Mouse (Mus musculus) kidney, adult 2 months (tissue): ENCODE data around the gene Mfn2. TPM values are rescaled to one million over a fixed set of nuclear protein-coding genes. Genes with fewer than 3 reads are reported as not detected.

ENCODE experiments used
- DNase-seq: peaks from one replicate; pipeline ENCODE4 v3.0.0; 2021
- H3K27ac ChIP-seq: fragments of 200-500 bp; 2 replicates; pipeline ENCODE4 v1.5.1; 2012; ENCODE audit warnings: low read depth, low read length, control low read depth, inconsistent platforms; ENCODE audit not compliant: insufficient read depth
- H3K27me3 ChIP-seq: fragments of 200-500 bp; replicated peaks from 2 replicates; pipeline ENCODE4 v1.6.1; 2012; ENCODE audit warnings: mild to moderate bottlenecking, moderate library complexity, low read length, inconsistent platforms; ENCODE audit not compliant: control insufficient read depth, insufficient read depth
- H3K36me3 ChIP-seq: fragments of 200-500 bp; 2 replicates; pipeline ENCODE4 v1.6.1; 2012; ENCODE audit warnings: mild to moderate bottlenecking, moderate library complexity, low read length, inconsistent platforms; ENCODE audit not compliant: control insufficient read depth, insufficient read depth
- H3K4me1 ChIP-seq: fragments of 200-500 bp; 2 replicates; pipeline ENCODE4 v1.6.1; 2011; ENCODE audit warnings: low read length; ENCODE audit not compliant: control insufficient read depth, insufficient read depth
- H3K4me3 ChIP-seq: fragments of 200-500 bp; 2 replicates; pipeline ENCODE4 v1.5.1; 2011; ENCODE audit warnings: mild to moderate bottlenecking, low read depth, low read length, control low read depth; ENCODE audit not compliant: insufficient read depth
- CTCF ChIP-seq: fragments of 200-500 bp; conservative IDR thresholded peaks from 2 replicates; pipeline ENCODE4 v1.5.1; 2011; ENCODE audit warnings: low read depth, mild to moderate bottlenecking, control low read depth, low read length, moderate library complexity, mixed read lengths; ENCODE audit not compliant: insufficient read depth, insufficient read length
- POLR2A ChIP-seq: fragments of 200-500 bp; IDR thresholded peaks from one replicate; pipeline ENCODE4 v1.6.1; 2011; ENCODE audit warnings: low read depth, low read length, control low read depth
- WGBS: fragments of 180-500 bp; shearing (Covaris S2); methylation state at CpG from one replicate; pipeline ENCODE4 v1.1.7; 2018; 5-methylcytosine and 5-hydroxymethylcytosine counted together
- polyA plus RNA-seq: library from polyadenylated mRNA; depleted of rRNA; stranded (reverse); fragments of >200 nt; gene quantifications from 2 replicates; pipeline ENCODE4 v1.2.3, GENCODE M21; 2012; rRNA removed

Gene Mfn2
- 82.8 and 85.5 TPM in 2 replicates for polyA plus RNA-seq

GRCm38 (mm10) chr4:147904313-147905089 lies at the start of gene Mfn2:
Mfn2 (minus strand) TSS chr4:147904704.
- peak; percentile 95 for DNase-seq
- 0 out of 2 replicates have a peak, but pooled peaks cover 9% of the 10 kb centered on the region for H3K4me1 ChIP-seq
- no peaks in the 10 kb centered on the region; the same call in none of the 2 replicates for H3K36me3 ChIP-seq
- no peaks in the 10 kb centered on the region for H3K27me3 ChIP-seq
- under 1% methylated on average over 52 of the region's 59 CpGs for WGBS
- TF ChIP-seq CTCF (no peak), POLR2A (no peak)
- peak within 1 kb of the TSS; percentile 97 for H3K27ac ChIP-seq
- peak within 1 kb of the TSS; percentile 79 for H3K4me3 ChIP-seq

GRCm38 (mm10) chr4:147953590-147953989 lies 49.1 kb upstream of the Mfn2 start:
- DNase-seq, result peak; percentile 63

DNA sequence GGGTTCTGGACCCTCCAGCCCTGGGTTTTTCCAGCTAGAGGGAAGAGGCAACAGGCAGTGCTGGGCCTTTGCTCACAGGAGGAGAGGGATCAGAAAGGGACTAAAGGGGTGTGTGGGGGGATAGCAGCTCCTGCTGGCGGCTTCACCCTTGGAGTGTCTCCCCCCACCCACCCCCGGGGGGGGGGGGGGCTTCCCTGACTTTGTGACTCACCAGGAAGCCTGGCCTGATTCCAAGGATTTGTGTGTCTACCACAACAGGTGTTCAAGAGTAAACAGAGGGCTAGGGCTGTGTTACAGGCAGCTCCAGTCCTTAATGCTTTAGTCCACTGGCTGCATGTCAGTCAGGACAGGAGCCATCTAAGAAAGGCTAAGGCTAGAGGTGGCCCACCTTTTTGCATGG lies 43.0 kb upstream of the Mfn2 start:
- no peak for DNase-seq
- WGBS, result 56% methylated on average over 2 of the region's 2 CpGs
- Histone ChIP-seq H3K27ac (no peak overlapping the region), H3K4me3 (no peak overlapping the region), H3K4me1 (peaks cover 2% of the 10 kb centered on the region; the same call in 1 of the 2 replicates), H3K36me3 (peaks cover 10% of the 10 kb centered on the region), H3K27me3 (no peaks in the 10 kb centered on the region)
- no peak for TF ChIP-seq POLR2A
- TF ChIP-seq CTCF, result no peak

More at GRCm38 (mm10) chr4:147953590-147953989, 49.1 kb upstream of the Mfn2 start:
- Histone ChIP-seq H3K36me3 (no peaks in the 10 kb centered on the region), H3K27ac (no peak overlapping the region), H3K4me1 (no peaks in the 10 kb centered on the region), H3K27me3 (no peaks in the 10 kb centered on the region), H3K4me3 (no peak overlapping the region)
- TF ChIP-seq POLR2A (no peak), CTCF (peak; percentile 50)
- WGBS, result 8% methylated on average over 4 of the region's 4 CpGs

- Histone ChIP-seq H3K27me3 (no peaks in the 10 kb centered on the region), H3K4me1 (peaks cover 25% of the 10 kb centered on the region), H3K27ac (no peak overlapping the region), H3K36me3 (peaks cover 10% of the 10 kb centered on the region), H3K4me3 (no peak overlapping the region)
- no peak for TF ChIP-seq POLR2A
- TF ChIP-seq CTCF, result no peak
- WGBS, result 50% methylated on average over 1 of the region's 1 CpGs
- peak; percentile 75 for DNase-seq
Measured at GRCm38 (mm10) chr4:147943005-147943404, 38.5 kb upstream of the Mfn2 start.

DNA sequence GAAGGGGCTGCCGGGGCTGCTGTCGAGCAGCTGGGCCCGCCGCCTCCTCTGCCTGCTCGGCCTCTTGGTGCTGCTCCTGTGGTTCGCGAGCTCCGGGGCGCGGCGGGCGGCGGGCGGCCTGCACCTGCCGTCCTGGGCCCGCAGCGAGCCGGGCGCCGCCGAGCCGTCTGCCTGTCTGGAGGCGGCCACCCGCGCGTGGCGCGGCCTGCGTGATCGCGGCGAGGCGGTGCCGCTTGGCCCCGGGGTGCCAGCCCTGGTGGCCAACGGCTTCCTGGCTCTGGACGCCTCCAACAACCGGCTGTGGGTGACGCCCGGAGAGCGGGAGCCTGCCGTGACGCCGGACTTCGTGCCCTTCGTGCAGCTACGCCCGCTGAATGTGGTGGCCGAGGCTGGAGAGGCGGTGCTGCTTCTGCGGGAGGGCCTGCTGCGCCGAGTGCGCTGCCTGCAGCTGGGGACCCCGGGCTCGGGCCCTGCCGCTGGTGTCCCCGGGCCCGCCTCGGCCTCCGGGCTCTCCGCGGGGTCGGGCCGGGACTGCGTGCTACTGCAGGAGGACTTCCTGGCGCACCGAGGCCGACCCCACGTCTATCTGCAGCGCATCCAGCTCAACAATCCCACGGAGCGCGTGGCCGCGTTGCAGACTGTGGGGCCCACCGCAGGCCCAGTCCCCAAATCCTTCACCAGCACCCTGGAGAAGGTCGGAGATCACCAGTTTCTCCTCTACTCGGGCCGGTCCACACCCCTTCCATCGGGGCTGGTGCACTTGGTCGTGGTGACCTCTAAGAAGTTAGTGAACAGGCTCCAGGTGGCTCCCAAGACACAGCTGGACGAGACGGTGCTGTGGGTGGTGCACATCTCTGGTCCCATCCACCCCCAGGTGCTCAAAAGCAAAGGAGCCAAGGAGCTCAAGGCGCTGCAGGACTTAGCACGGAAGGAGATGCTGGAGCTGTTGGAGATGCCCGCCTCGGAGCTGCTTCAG lies 36.8 kb upstream of the Mfn2 start:
- DNase-seq, result peak; percentile 45
- peak overlapping the region; percentile 21; the same call in 1 of the 2 replicates for H3K27ac ChIP-seq
- H3K36me3 ChIP-seq, result peaks cover 10% of the 10 kb centered on the region
- no peaks in the 10 kb centered on the region for H3K27me3 ChIP-seq
- TF ChIP-seq CTCF (no peak), POLR2A (no peak)
- peaks cover 25% of the 10 kb centered on the region for H3K4me1 ChIP-seq
- H3K4me3 ChIP-seq, result peak overlapping the region; percentile 82
- 3% methylated on average over 86 of the region's 88 CpGs for WGBS

- H3K27me3 ChIP-seq, result no peaks in the 10 kb centered on the region
- 2% methylated on average over 31 of the region's 35 CpGs for WGBS
- H3K36me3 ChIP-seq, result peaks cover 10% of the 10 kb centered on the region
Measured at GRCm38 (mm10) chr4:147940576-147941044, 36.1 kb upstream of the Mfn2 start, which contains the start of gene 2510039O18Rik. 2510039O18Rik (plus strand) TSS chr4:147940895.

More at GRCm38 (mm10) chr4:147940576-147941044, 36.1 kb upstream of the Mfn2 start, which contains the start of gene 2510039O18Rik:
- peak within 1 kb of the TSS; percentile 49 for H3K27ac ChIP-seq
- H3K4me3 ChIP-seq, result peak within 1 kb of the TSS; percentile 82
- TF ChIP-seq POLR2A (peak; percentile 70), CTCF (no peak)
- peak; percentile 92 for DNase-seq
- H3K4me1 ChIP-seq, result peaks cover 25% of the 10 kb centered on the region
